Mouse (Mus musculus) thymus, adult 2 months (tissue): ENCODE results near the gene Plscr5. TPM values are rescaled to one million over a fixed set of nuclear protein-coding genes. Genes with fewer than 3 reads are reported as not detected.
A peak's percentile ranks its signal among the peaks of the same experiment; 100 is the strongest.

ENCODE experiments used
- DNase-seq: peaks from one replicate; pipeline ENCODE4 v3.0.0; 2021
- H3K27ac ChIP-seq: fragments of 200-500 bp; 2 replicates; pipeline ENCODE4 v1.5.1; 2012; ENCODE audit warnings: low read length, control low read depth; ENCODE audit not compliant: control insufficient read depth, insufficient read depth
- H3K27me3 ChIP-seq: fragments of 200-500 bp; 2 replicates; pipeline ENCODE4 v1.6.1; 2012; ENCODE audit warnings: mild to moderate bottlenecking, low read length, moderate library complexity, mixed read lengths; ENCODE audit not compliant: control insufficient read depth, insufficient read depth
- H3K36me3 ChIP-seq: fragments of 200-500 bp; 2 replicates; pipeline ENCODE4 v1.6.1; 2012; ENCODE audit warnings: mild to moderate bottlenecking, low read length, moderate library complexity; ENCODE audit not compliant: control insufficient read depth, insufficient read depth
- H3K4me1 ChIP-seq: fragments of 200-500 bp; replicated peaks from 2 replicates; pipeline ENCODE4 v1.6.1; 2012; ENCODE audit warnings: low read length; ENCODE audit not compliant: control insufficient read depth, insufficient read depth
- H3K4me3 ChIP-seq: fragments of 200-500 bp; 2 replicates; pipeline ENCODE4 v1.5.1; 2012; ENCODE audit warnings: mild to moderate bottlenecking, low read length, control low read depth, moderate library complexity; ENCODE audit not compliant: control insufficient read depth, insufficient read depth
- CTCF ChIP-seq: fragments of 200-500 bp; IDR thresholded peaks from 2 replicates; pipeline ENCODE4 v1.5.1; 2012; ENCODE audit warnings: mild to moderate bottlenecking, control low read depth, low read length, moderate library complexity, borderline replicate concordance; ENCODE audit not compliant: control insufficient read depth, poor library complexity, insufficient read depth; ENCODE audit errors: extremely low read depth
- POLR2A ChIP-seq: fragments of 200-500 bp; IDR thresholded peaks from 2 replicates; pipeline ENCODE4 v1.6.1; 2012; ENCODE audit warnings: mild to moderate bottlenecking, low read length, control low read depth, moderate library complexity; ENCODE audit not compliant: control insufficient read depth, poor library complexity, insufficient read depth; ENCODE audit errors: extremely low read depth
- WGBS: fragments of 180-500 bp; shearing (Covaris S2); methylation state at CpG from one replicate; pipeline ENCODE4 v1.1.7; 2018; 5-methylcytosine and 5-hydroxymethylcytosine counted together
- polyA plus RNA-seq: library from polyadenylated mRNA; depleted of rRNA; stranded (reverse); fragments of >200 nt; gene quantifications from 2 replicates; pipeline ENCODE4 v1.2.3, GENCODE M21; 2012; rRNA removed

Gene Plscr5
- polyA plus RNA-seq, 1 experiment = 0.27 TPM

- H3K27me3 ChIP-seq = no peaks in the 10 kb centered on the region
- H3K27ac ChIP-seq = no peak within 1 kb of the TSS
- H3K4me3 ChIP-seq = peak within 1 kb of the TSS; percentile 44
- H3K36me3 ChIP-seq = no peaks in the 10 kb centered on the region
- 23% methylated on average over 7 of the region's 7 CpGs for WGBS
- no peaks in the 10 kb centered on the region for H3K4me1 ChIP-seq
- DNase-seq = no peak
- TF ChIP-seq POLR2A (no peak), CTCF (no peak)
These were observed 56.7 kb downstream of the Plscr5 start, which contains the start of gene Plscr1 for GRCm38 (mm10) chr9:92249447-92249852. TSS of gene Plscr1 (plus strand) at chr9:92249750.

- Histone ChIP-seq H3K27ac (no peak overlapping the region), H3K27me3 (no peaks in the 10 kb centered on the region), H3K36me3 (no peaks in the 10 kb centered on the region), H3K4me3 (peak overlapping the region; percentile 44), H3K4me1 (no peaks in the 10 kb centered on the region)
- 1% methylated on average over 40 of the region's 40 CpGs for WGBS
- no peak for TF ChIP-seq CTCF
- peak; percentile 41; the same call in 1 of the 2 replicates for TF ChIP-seq POLR2A
- DNase-seq = peak; percentile 16
These were observed 57.4 kb downstream of the Plscr5 start for GRCm38 (mm10) chr9:92249987-92250772.

- H3K4me1 ChIP-seq = no peaks in the 10 kb centered on the region
These were observed 60.0 kb downstream of the Plscr5 start for GRCm38 (mm10) chr9:92252718-92253117.

GRCm38 (mm10) chr9:92253585-92254321 lies 61.0 kb downstream of the Plscr5 start:
- H3K27ac ChIP-seq = no peak overlapping the region
- no peak for DNase-seq
- no peaks in the 10 kb centered on the region for H3K27me3 ChIP-seq
- no peaks in the 10 kb centered on the region for H3K36me3 ChIP-seq
- no peaks in the 10 kb centered on the region for H3K4me1 ChIP-seq
- 95% methylated on average over 10 of the region's 10 CpGs for WGBS
- no peak overlapping the region for H3K4me3 ChIP-seq
- TF ChIP-seq CTCF (no peak), POLR2A (no peak)

More at GRCm38 (mm10) chr9:92252718-92253117, 60.0 kb downstream of the Plscr5 start:
- Histone ChIP-seq H3K27me3 (no peaks in the 10 kb centered on the region), H3K4me3 (no peak overlapping the region), H3K36me3 (no peaks in the 10 kb centered on the region), H3K27ac (no peak overlapping the region)
- WGBS = 19% methylated on average over 5 of the region's 5 CpGs
- DNase-seq = no peak
- TF ChIP-seq POLR2A (no peak), CTCF (no peak)

Other genes with a start within 250 kb of the Plscr5 start
- gene Plscr1, start 56.8 kb downstream of the Plscr5 start, polyA plus RNA-seq = 5.5 and 6.9 TPM in 2 replicates
- 1.9 and 3.3 TPM in 2 replicates for gene Plscr2, start 82.7 kb downstream of the Plscr5 start, polyA plus RNA-seq
- gene 1700057G04Rik, start 116.4 kb downstream of the Plscr5 start, polyA plus RNA-seq = not detected in 2 replicates